Mouse (Mus musculus) thymus, postnatal 25 days (tissue): ENCODE results near the gene Tulp4.
A peak's percentile ranks its signal among the peaks of the same experiment; 100 is the strongest.

ENCODE experiments used
- DNase-seq: peaks from one replicate; pipeline ENCODE4 v3.0.0; 2022

Tulp4 gene

DNA sequence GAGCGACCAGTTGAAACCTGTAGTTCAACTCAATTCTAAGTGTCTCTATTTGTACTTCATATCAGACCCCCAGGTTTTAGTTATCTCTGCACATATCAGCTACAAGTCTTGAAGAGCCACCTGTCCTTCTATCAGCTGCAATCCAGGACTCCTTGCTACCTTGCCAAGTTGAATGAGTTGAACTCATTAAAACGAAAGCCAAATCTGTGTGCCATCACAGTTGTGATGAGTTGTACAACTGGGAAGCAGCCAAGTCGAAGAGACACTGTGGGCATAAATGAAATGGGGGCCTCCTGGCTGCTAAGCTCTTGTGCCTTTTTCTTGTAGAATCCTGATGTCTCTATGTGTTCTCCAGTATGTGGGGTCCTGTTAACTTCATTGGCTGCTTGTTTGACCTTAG is 19.2 kb downstream of the Tulp4 start:
- no peak for DNase-seq

GRCm38 (mm10) chr17:6128039-6128438 is 21.8 kb downstream of the Tulp4 start:
- DNase-seq = no peak

DNA sequence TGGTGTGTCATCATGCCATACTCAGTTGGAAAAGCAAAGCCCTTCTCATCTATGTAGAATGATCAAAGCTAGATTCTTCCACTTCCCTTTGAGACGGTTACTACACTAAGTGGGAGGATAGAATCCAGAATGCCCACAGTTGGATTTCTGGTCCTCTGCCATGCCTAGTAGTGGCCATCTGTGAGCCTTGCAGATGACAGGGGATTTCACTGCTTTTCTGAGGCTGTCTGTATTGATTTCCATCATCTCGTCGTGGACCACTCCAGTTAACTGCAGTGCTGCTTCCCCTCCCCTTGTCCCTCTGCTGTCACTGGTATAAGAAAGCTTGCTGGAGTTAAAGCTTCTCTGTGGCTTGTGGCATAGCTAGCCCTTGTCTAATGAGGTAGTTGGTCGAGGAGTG is 23.1 kb downstream of the Tulp4 start:
- no peak for DNase-seq

GRCm38 (mm10) chr17:6131083-6131482 is 24.8 kb downstream of the Tulp4 start:
- no peak for DNase-seq

DNA sequence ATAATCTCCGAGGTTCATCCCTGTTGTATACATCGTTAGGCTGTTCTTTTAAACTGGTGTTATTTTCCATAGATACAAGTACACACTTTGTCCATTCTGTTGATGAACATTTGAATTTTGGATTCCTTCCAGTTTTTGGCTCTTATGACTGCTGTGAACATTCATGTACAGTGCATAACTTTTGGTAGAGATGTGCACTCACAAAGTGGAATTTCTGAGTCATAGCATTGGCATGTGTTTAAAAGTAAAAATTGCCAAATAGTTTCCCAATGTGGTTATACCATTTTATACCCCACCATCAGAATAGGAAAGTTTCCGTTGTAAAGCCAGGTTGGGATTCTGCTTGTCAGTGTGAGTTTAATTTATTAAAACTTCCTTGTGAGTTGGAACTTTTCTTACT is 34.6 kb downstream of the Tulp4 start:
- no peak for DNase-seq

GRCm38 (mm10) chr17:6141344-6141743 is 35.1 kb downstream of the Tulp4 start:
- no peak for DNase-seq

GRCm38 (mm10) chr17:6145244-6145643 is 39.0 kb downstream of the Tulp4 start:
- no peak for DNase-seq

GRCm38 (mm10) chr17:6152941-6153340 is 46.7 kb downstream of the Tulp4 start:
- no peak for DNase-seq

DNA sequence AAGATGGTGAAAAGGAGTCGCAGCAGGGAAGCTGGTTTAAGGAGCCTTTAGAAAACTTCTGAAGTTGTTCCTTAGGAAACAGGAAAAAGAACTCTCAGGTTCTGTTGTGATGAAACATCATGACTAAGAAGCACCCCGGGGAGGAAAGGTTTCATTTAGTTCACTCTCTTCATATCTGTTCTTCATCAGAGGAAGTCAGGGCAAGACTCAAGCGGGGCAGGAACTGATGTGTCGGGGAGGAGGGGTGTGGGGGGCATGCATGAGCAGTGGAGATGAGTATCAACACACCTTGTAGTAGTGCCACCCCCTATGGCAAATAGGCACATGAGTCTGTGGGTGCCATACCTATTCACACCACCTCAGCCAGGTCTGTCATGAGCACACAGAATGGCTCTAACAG is 47.3 kb downstream of the Tulp4 start:
- peak; percentile 47 for DNase-seq

GRCm38 (mm10) chr17:6154366-6154765 is 48.1 kb downstream of the Tulp4 start:
- peak; percentile 12 for DNase-seq

DNA sequence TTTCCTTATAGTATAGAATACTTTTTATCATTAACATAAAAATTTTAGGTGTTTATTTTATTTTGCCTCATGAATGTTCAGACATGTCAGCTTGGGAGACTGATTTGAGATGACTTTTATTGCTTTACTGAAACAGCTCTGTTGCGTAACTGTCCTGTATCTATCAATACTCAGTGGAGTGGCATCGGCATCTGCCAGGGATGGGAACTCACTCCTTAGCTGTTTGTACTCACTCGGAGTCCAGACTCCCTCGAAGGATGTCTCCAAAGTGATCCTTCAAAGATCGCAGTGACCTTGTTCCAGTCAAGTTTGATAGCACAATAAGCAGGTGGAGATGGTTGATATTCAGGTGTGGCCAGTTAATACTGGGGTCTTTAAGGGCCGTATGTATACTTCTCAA is 54.3 kb downstream of the Tulp4 start:
- DNase-seq = no peak

DNA sequence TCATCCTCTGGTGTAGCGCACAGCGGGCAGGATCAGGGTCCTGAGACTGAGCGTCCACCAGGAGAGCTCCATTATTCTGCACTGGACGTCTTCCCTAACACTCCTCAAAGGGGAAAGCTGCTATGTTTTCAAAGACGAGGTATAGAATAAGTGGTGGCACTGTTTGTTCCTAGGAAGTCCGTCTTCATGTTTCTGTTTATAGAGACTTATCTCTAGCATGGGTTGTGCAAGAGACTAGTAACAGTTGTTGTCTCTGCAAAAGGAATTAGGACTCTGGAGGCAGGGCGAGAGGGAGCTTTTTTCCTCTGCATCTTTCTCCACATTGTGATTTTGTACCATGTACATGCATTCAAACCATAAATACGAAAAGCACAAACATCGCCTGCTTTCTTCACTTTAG is 55.7 kb downstream of the Tulp4 start:
- DNase-seq = no peak

DNA sequence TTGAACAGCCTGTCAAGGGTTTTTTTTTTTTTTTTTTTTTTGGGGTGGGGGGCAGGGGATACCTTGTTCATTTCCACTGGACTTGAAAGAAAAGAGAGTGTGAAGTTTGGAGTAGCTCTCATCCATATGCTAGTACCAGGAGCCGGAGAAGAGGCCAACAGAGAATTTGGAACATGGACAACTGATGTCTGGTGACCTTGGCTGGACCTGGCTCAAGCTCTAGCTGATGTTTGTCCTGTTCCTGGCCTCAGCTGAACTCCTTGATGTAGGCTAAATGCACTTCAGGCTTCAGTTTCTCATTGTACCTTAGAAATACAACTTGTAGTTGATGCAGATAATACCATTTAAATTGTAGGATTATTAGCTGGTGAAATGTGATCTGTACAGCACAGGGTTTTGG is 56.5 kb downstream of the Tulp4 start:
- DNase-seq = no peak

DNA sequence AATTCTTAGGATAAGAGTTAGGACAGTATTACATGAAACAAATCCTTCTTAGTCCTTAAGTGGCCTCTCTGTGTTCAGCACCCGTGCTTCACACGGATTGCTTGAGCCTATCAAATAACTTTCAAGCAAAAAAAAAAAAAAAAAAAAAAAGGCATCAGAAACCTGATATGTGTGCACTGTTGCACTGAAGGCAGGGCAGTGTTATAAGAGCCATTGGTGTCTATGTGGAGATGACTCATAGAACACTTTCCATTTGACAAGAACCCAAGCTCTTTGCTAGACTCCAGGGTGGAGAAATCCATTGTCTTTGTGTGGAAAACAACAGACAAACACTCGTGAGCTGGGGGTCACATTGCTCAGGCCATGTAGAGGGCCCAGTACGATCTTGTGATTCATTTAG is 58.7 kb downstream of the Tulp4 start:
- no peak for DNase-seq

- DNase-seq = peak; percentile 32
Observed at GRCm38 (mm10) chr17:6172440-6172839, 66.2 kb downstream of the Tulp4 start.

- peak; percentile 23 for DNase-seq
Observed at GRCm38 (mm10) chr17:6172926-6173690, 66.9 kb downstream of the Tulp4 start.

DNA sequence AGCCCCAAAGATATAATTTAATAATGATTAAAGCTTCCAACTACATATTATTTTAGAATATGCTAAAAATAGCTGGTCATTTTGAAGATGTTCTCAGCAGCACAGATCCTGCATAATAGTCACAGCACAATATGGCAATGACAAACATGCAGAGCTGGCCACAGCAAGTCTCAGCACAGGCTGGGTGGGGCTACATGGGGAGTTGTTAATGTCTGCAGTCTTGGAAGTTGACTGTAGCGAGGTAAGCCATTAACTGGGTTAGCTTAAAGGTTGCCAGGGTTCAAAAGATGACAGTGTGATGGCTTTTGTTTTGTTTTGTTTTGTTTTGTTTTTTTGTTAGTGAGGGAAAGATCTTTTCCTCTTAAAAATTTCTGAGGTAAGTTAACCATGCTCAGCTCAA is 68.3 kb downstream of the Tulp4 start:
- DNase-seq = no peak

DNA sequence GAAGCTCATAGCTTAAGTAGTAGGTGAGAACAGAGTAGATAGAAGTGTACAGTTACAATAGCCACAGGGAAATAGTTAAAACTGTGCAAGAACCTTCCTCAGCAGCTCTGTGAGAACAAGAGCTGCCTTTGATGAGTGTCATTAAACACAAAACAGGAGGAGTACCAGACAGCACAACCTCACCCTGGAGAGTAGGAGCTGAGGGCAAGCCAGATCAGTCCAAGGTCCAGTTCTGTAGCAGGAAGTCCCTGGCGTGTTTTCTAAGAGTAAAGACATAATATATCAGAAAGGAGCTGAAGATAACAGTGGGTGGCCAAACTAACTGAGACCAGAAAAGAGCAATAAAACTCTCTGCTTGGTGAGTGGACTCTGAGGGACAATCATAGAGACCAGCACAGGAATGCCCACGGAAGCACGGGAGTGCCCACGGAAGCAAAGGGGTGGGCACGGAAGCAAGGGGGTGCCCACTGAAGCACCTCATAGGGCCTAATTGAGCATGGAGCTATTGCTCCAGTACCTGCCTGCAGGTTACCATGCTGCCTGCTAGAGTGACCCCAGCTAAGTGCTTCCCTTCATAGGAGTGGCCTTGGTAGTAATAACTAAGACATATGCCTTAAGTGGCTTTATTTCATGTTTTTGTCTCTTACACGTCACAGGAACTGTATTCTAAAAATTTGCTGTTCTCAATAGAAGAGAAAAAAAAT is 72.5 kb downstream of the Tulp4 start:
- no peak for DNase-seq

GRCm38 (mm10) chr17:6179389-6179788 is 73.2 kb downstream of the Tulp4 start:
- no peak for DNase-seq

- DNase-seq = no peak
Observed at GRCm38 (mm10) chr17:6180421-6180820, 74.2 kb downstream of the Tulp4 start.

- DNase-seq = no peak
Observed at GRCm38 (mm10) chr17:6182715-6183114, 76.5 kb downstream of the Tulp4 start.

DNA sequence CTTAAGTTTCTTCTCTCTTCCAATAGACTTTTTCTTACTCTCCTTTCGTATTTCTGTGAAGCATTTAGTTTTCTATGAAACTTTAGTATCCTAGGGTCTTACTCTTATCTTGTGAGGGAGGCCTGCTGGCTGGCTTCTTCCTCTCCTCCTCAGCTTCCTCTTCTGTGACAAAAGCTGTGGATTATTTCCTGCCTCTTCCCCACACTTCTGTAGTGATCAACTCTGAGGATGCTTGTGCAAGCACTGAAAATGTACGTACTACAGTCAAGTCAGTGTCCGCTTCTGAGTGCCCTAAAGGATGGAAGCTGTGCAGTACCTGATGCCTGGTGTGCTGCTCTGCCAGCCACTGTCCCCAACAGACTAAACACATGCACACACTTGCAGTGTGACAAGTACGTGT is 80.4 kb downstream of the Tulp4 start:
- no peak for DNase-seq

- no peak for DNase-seq
Observed at GRCm38 (mm10) chr17:6187183-6187582, 80.9 kb downstream of the Tulp4 start.

DNA sequence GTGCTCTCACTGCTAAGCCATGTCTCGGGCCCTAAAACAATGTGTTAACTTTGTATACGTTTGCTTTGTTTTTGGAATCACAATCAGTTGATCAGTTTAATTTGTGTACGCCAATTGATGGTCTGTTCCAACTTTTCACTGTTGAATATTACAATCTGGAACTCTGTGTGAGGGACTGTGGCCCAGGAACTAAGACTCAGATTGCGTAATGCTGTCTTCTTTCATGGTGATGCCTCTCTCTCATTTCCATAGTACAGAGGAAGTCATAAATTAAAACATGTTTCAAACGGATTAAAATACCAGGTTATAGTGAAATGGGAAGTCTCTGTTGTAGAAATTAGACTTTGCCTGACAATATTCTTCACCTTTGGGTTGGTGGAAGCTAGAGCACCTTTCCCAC is 83.0 kb downstream of the Tulp4 start:
- DNase-seq = no peak

- no peak for DNase-seq
Observed at GRCm38 (mm10) chr17:6192275-6192674, 86.0 kb downstream of the Tulp4 start.
